Mouse (Mus musculus): ENCODE measurements around the gene Rbms3.

GRCm38 (mm10) chr9:116556641-116557040 is 1073.1 kb downstream of the Rbms3 start:
- no peak for TF ChIP-seq CTCF (conservative IDR thresholded peaks at IDR 0.05; ENCODE audit: insufficient read depth, insufficient read length, low read depth, low read length)
- no peak for TF ChIP-seq POLR2A (IDR thresholded peaks at IDR 0.05; ENCODE audit: low read depth, low read length)
